Comparison of ENCODE assay signal across 8 mouse cellular contexts in the genomic region with DNA sequence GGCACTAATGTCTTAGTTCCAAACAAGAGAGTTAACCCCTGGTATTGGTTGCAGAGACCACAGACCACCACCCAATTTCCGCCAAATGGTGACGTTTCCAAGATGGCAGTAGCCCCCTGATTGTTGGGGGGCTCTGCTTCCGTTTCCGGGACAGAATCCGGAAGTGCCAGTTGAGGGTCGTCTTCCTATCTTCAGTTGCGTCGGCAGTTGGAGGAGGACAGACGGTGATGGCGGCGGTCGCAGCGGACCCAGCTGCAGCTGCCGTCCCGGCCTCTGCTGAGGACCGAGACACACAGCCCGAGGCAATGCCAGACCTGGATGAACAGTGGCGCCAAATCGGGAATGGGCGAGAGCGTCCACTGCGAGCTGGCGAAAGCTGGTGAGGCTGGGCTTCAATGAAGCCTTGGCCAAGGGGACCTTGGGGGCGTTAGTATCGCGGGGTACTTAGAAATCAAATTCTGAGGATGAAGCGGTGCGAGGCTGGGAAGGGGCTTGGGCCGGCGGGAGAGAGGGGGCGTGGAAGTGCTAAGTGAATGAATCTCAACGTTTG. TPM values are rescaled to one million over a fixed set of nuclear protein-coding genes. Genes with fewer than 3 reads are reported as not detected.
DNase-seq lines count a peak whose midpoint lies in the region; ATAC-seq and TF ChIP-seq lines count a peak whose summit lies in the region.

A gene (plus strand): TSS at position 166 of the 550 bp plus-strand sequence.

- no peak for TF ChIP-seq EP300 in lung, postnatal 0 days (IDR thresholded peaks at IDR 0.05)

- WGBS in heart, embryonic 15.5 days, result 16% methylated on average over 32 of the region's 32 CpGs
- WGBS in lung, postnatal 0 days, result 15% methylated on average over 32 of the region's 32 CpGs

- peak within 1 kb of the TSS; percentile 92 for H3K27ac ChIP-seq in heart, embryonic 15.5 days
- H3K27ac ChIP-seq in lung, postnatal 0 days (ENCODE audit: low read length), result peak within 1 kb of the TSS; percentile 86

- H3K4me1 ChIP-seq in heart, embryonic 15.5 days (replicated peaks), result no peaks in the 10 kb centered on the region
- H3K4me1 ChIP-seq in lung, postnatal 0 days (ENCODE audit: insufficient read depth, low read depth, low read length), result no peaks in the 10 kb centered on the region

- peak within 1 kb of the TSS; percentile 60 for H3K4me3 ChIP-seq in heart, embryonic 15.5 days
- peak within 1 kb of the TSS; percentile 54 for H3K4me3 ChIP-seq in lung, postnatal 0 days (ENCODE audit: low read depth, low read length)

- peak; percentile 58 for DNase-seq in NIH3T3 (ENCODE audit: low read depth)
- peak; percentile 66 for DNase-seq in embryo, embryonic 9.5 days (ENCODE audit: extremely low spot score)
- peak; percentile 16 for DNase-seq in layer of hippocampus, adult 9-10 months (ENCODE audit: low spot score)
- peak; percentile 13 for DNase-seq in lung, postnatal 0 days (ENCODE audit: low spot score)
- peak; percentile 43 for DNase-seq in right cerebral cortex, adult 18-20 months
- DNase-seq in Muller cell, postnatal 12 days (ENCODE audit: inconsistent ontology term), result no peak

- peaks cover 1% of the 10 kb centered on the region; the same call in 1 of the 2 replicates for H3K36me3 ChIP-seq in heart, embryonic 15.5 days
- no peaks in the 10 kb centered on the region for H3K36me3 ChIP-seq in lung, postnatal 0 days (ENCODE audit: insufficient read depth, low read length)

- peak; percentile 13 for ATAC-seq in CD4-positive, CD25-positive, alpha-beta regulatory T cell, adult 4 months
- ATAC-seq in heart, embryonic 15.5 days (replicated peaks; ENCODE audit: insufficient number of reproducible peaks, insufficient read depth, low FRiP score, low read depth), result peak; percentile 33; the same call in 1 of the 2 replicates
- peak; percentile 23 for ATAC-seq in lung, postnatal 0 days

- H3K4me2 ChIP-seq in heart, embryonic 15.5 days, result peak within 1 kb of the TSS; percentile 59
- peak within 1 kb of the TSS; percentile 59 for H3K4me2 ChIP-seq in lung, postnatal 0 days (replicated peaks; ENCODE audit: low read depth, low read length)

- no peaks in the 10 kb centered on the region for H3K9me3 ChIP-seq in heart, embryonic 15.5 days (replicated peaks)
- H3K9me3 ChIP-seq in lung, postnatal 0 days (ENCODE audit: low read length), result no peaks in the 10 kb centered on the region

- H3K27me3 ChIP-seq in heart, embryonic 15.5 days, result no peaks in the 10 kb centered on the region
- H3K27me3 ChIP-seq in lung, postnatal 0 days (replicated peaks; ENCODE audit: insufficient read depth, low read length), result no peaks in the 10 kb centered on the region

- peak within 1 kb of the TSS; percentile 60 for H3K9ac ChIP-seq in heart, embryonic 15.5 days
- peak within 1 kb of the TSS; percentile 29; the same call in 1 of the 2 replicates for H3K9ac ChIP-seq in lung, postnatal 0 days (replicated peaks; ENCODE audit: low read depth)

- TF ChIP-seq CTCF in lung, postnatal 0 days (IDR thresholded peaks at IDR 0.05), result no peak

RNA-seq across cellular contexts. Expression of the gene that starts here (rescaled TPM):
- 10 to 100 TPM; 17.7 to 21.0 TPM for polyA plus RNA-seq in CD4-positive, CD25-positive, alpha-beta regulatory T cell, adult 4 months (2017; shearing (Covaris generic))
- 27.4 and 35.5 TPM in 2 replicates for polyA plus RNA-seq in heart, embryonic 15.5 days (2015; fragmentation: Nextera tagmentation; extraction: Ambion mirVana)
- 6.5 and 6.6 TPM in 2 replicates for polyA plus RNA-seq in lung, postnatal 0 days (2015; fragmentation: Nextera tagmentation; extraction: Ambion mirVana)
